ENCODE assay signal across 38 mouse cellular contexts in genomic region chr17:31633007-31633406, GRCm38 (mm10). TPM values are rescaled to one million over a fixed set of nuclear protein-coding genes. Genes with fewer than 3 reads are reported as not detected.
DNase-seq lines count a peak whose midpoint lies in the region; ATAC-seq lines count a peak whose summit lies in the region.
"Had no signal": no experiment of that assay in that cellular context is flagged by ENCODE, and none has a peak within 500 bp of the region (broad histone marks: within the 10 kb centered on the region; RNA-seq: fewer than 3 reads in every experiment).

No protein-coding gene starts in this region.

- 0 out of 2 replicates have a peak, but pooled peaks cover 2% of the 10 kb centered on the region for H3K9me3 ChIP-seq in kidney, embryonic 14.5 days (ENCODE audit: control insufficient read depth, low read length)
- H3K9me3 ChIP-seq in neural tube, embryonic 15.5 days (replicated peaks), result 0 out of 2 replicates have a peak, but pooled peaks cover 2% of the 10 kb centered on the region
- H3K9me3 ChIP-seq: embryonic facial prominence, embryonic 10.5 days; embryonic facial prominence, embryonic 15.5 days; forebrain, embryonic 12.5 days; heart, embryonic 12.5 days; hindbrain, embryonic 13.5 days; limb, embryonic 12.5 days had no signal

- WGBS in kidney, embryonic 14.5 days, result 83% methylated on average over 6 of the region's 6 CpGs
- WGBS in neural tube, embryonic 15.5 days, result 40% methylated on average over 6 of the region's 6 CpGs

- no peak overlapping the region for H3K9ac ChIP-seq in kidney, embryonic 14.5 days (ENCODE audit: low read depth, low read length)
- H3K9ac ChIP-seq in neural tube, embryonic 15.5 days (replicated peaks), result no peak overlapping the region
- H3K9ac ChIP-seq: embryonic facial prominence, embryonic 15.5 days; forebrain, embryonic 12.5 days; heart, embryonic 12.5 days; hindbrain, embryonic 13.5 days; limb, embryonic 12.5 days; liver, embryonic 14.5 days had no signal

- no peak for ATAC-seq in kidney, embryonic 14.5 days (ENCODE audit: low FRiP score, low TSS enrichment)
- ATAC-seq in neural tube, embryonic 15.5 days (ENCODE audit: low FRiP score), result no peak
- ATAC-seq: intestine, embryonic 16.5 days had no signal

- DNase-seq in kidney, adult 8-10 months, result peak; percentile 41 to 63
- DNase-seq in neural tube, embryonic 10.5 days (ENCODE audit: extremely low spot score, low spot score), result no peak
- DNase-seq in kidney, postnatal 36 days, result peak; percentile 29 to 57
- no peak for DNase-seq in gastrocnemius, adult 18-20 months (ENCODE audit: low spot score)
- DNase-seq in frontal cortex, adult 2 months (ENCODE audit: extremely low spot score in 1 of 2, low spot score in 1 of 2), result no peak
- DNase-seq: adrenal gland, adult 8-10 months; B cell, adult 2 months; cerebellum, adult 2 months; cerebellum, postnatal 14 days; heart, adult 2 months; heart, postnatal 4 days; lung, postnatal 36 days; retina, postnatal 1 day; right cerebral cortex, postnatal 14 days; thymus, adult 18-20 months; thymus, postnatal 25 days had no signal

- no peak overlapping the region for H3K4me2 ChIP-seq in kidney, embryonic 14.5 days (replicated peaks; ENCODE audit: low read depth, low read length)
- no peak overlapping the region for H3K4me2 ChIP-seq in neural tube, embryonic 15.5 days
- H3K4me2 ChIP-seq: embryonic facial prominence, embryonic 15.5 days; forebrain, embryonic 12.5 days; heart, embryonic 12.5 days; hindbrain, embryonic 13.5 days; limb, embryonic 12.5 days; midbrain, embryonic 11.5 days had no signal

- H3K27me3 ChIP-seq in kidney, embryonic 14.5 days (ENCODE audit: control insufficient read depth, insufficient read depth, low read length), result peaks cover 11% of the 10 kb centered on the region
- H3K27me3 ChIP-seq in neural tube, embryonic 15.5 days (replicated peaks), result peaks cover 22% of the 10 kb centered on the region

- H3K36me3 ChIP-seq in kidney, embryonic 14.5 days (ENCODE audit: control insufficient read depth, insufficient read depth, low read length), result no peaks in the 10 kb centered on the region
- H3K36me3 ChIP-seq in neural tube, embryonic 15.5 days, result no peaks in the 10 kb centered on the region
- H3K36me3 ChIP-seq: embryonic facial prominence, embryonic 10.5 days; embryonic facial prominence, embryonic 15.5 days; forebrain, embryonic 12.5 days; heart, embryonic 12.5 days; hindbrain, embryonic 13.5 days; limb, embryonic 12.5 days had no signal

- H3K27ac ChIP-seq in kidney, embryonic 14.5 days (ENCODE audit: low read depth, low read length), result no peak overlapping the region
- H3K27ac ChIP-seq in neural tube, embryonic 15.5 days (replicated peaks), result 0 out of 2 replicates have a peak overlapping the region, but pooled peaks have one; percentile 23
- H3K27ac ChIP-seq: embryonic facial prominence, embryonic 10.5 days; embryonic facial prominence, embryonic 15.5 days; forebrain, embryonic 12.5 days; heart, adult 2 months; hindbrain, embryonic 13.5 days; layer of hippocampus, adult 2 months; left cerebral cortex, adult 2 months; limb, embryonic 12.5 days; liver, embryonic 14.5 days had no signal

- 0 out of 2 replicates have a peak, but pooled peaks cover 4% of the 10 kb centered on the region for H3K4me1 ChIP-seq in kidney, embryonic 14.5 days (ENCODE audit: control insufficient read depth, insufficient read depth, low read length)
- peaks cover 20% of the 10 kb centered on the region for H3K4me1 ChIP-seq in neural tube, embryonic 15.5 days

- no peak overlapping the region for H3K4me3 ChIP-seq in kidney, embryonic 14.5 days (ENCODE audit: low read length)
- no peak overlapping the region for H3K4me3 ChIP-seq in neural tube, embryonic 15.5 days (replicated peaks)
- H3K4me3 ChIP-seq: embryonic facial prominence, embryonic 10.5 days; embryonic facial prominence, embryonic 15.5 days; forebrain, embryonic 12.5 days; heart, adult 2 months; heart, embryonic 12.5 days; hindbrain, embryonic 13.5 days; layer of hippocampus, adult 2 months; left cerebral cortex, adult 2 months; limb, embryonic 12.5 days; myocyte had no signal

RNA-seq across cellular contexts. Expression of gene Cbs, which starts 4.0 kb away (rescaled TPM):
- 2.1 and 2.7 TPM in 2 replicates for polyA plus RNA-seq in kidney, embryonic 14.5 days (2014; fragmentation: Nextera tagmentation; extraction: Ambion mirVana)
- 12.0 and 12.4 TPM in 2 replicates for polyA plus RNA-seq in neural tube, embryonic 15.5 days (2015; fragmentation: Nextera tagmentation; extraction: Ambion mirVana)
- under 1 TPM; 0.66 to 0.69 TPM for total RNA-seq in gastrocnemius, adult 18-20 months (2021)
- 32.1 and 35.1 TPM in 2 replicates for polyA plus RNA-seq in frontal cortex, adult 2 months (2012; rRNA removed)
- total RNA-seq: megakaryocyte, adult 5-6 weeks had no signal

RNA-seq across cellular contexts. Expression of gene U2af1, which starts 25.7 kb away (rescaled TPM):
- 195 and 380 TPM in 2 replicates for polyA plus RNA-seq in kidney, embryonic 14.5 days (2014; fragmentation: Nextera tagmentation; extraction: Ambion mirVana)
- polyA plus RNA-seq in neural tube, embryonic 15.5 days (2015; fragmentation: Nextera tagmentation; extraction: Ambion mirVana), result 176 and 225 TPM in 2 replicates
- total RNA-seq in gastrocnemius, adult 18-20 months (2021), result 10 to 100 TPM; 62.1 to 62.7 TPM
- polyA plus RNA-seq in frontal cortex, adult 2 months (2012; rRNA removed), result 159 and 172 TPM in 2 replicates

RNA-seq across cellular contexts. Expression of gene Cryaa, which starts 44.6 kb away (rescaled TPM):
- polyA plus RNA-seq in kidney, embryonic 14.5 days (2014; fragmentation: Nextera tagmentation; extraction: Ambion mirVana), result not detected in 2 replicates
- 0.14 TPM in 1 of 2 replicates, not detected in the other for polyA plus RNA-seq in neural tube, embryonic 15.5 days (2015; fragmentation: Nextera tagmentation; extraction: Ambion mirVana)
- total RNA-seq in gastrocnemius, adult 18-20 months (2021), result not detected
- polyA plus RNA-seq in frontal cortex, adult 2 months (2012; rRNA removed), result 0.20 TPM in 1 of 2 replicates, not detected in the other
- total RNA-seq: adrenal gland, adult 8-10 months; adrenal gland, postnatal 4 days; gastrocnemius, adult 8-10 months; gastrocnemius, postnatal 4 days; heart, adult 2 months; heart, postnatal 4 days; left cerebral cortex, adult 2 months; left cerebral cortex, postnatal 25 days; megakaryocyte, adult 5-6 weeks had no signal
- polyA plus RNA-seq: forebrain, embryonic 12.5 days; heart, embryonic 12.5 days; heart, postnatal 0 days; hindbrain, embryonic 13.5 days; liver, embryonic 14.5 days; midbrain, embryonic 11.5 days; myocyte; small intestine, adult 2 months; stomach, embryonic 14.5 days had no signal

Comparison
In these comparisons a context has a peak if more than half of its experiments do, and no peak if none do; other contexts are left out.
1. DNase-seq: peak in kidney, adult 8-10 months (2 of 2) and kidney, postnatal 36 days (2 of 2); none in neural tube, embryonic 10.5 days (single experiment), gastrocnemius, adult 18-20 months (single experiment) and frontal cortex, adult 2 months (0 of 2).